Mouse (Mus musculus) bone marrow macrophage, adult 2 months (primary cell): ENCODE results near the gene Npas3. TPM values are rescaled to one million over a fixed set of nuclear protein-coding genes. Genes with fewer than 3 reads are reported as not detected.

Experiments
- H3K27ac ChIP-seq: 2 replicates; pipeline ENCODE4 v1.5.1; 2012; ENCODE audit warnings: low read depth, low read length; ENCODE audit not compliant: insufficient read depth
- H3K4me1 ChIP-seq: 2 replicates; pipeline ENCODE4 v1.6.1; 2012; ENCODE audit warnings: low read length; ENCODE audit not compliant: control insufficient read depth, insufficient read depth
- H3K4me3 ChIP-seq: 2 replicates; pipeline ENCODE4 v1.5.1; 2012; ENCODE audit warnings: mild to moderate bottlenecking, low read length, moderate library complexity; ENCODE audit not compliant: insufficient read depth
- CTCF ChIP-seq: IDR thresholded peaks from 2 replicates; pipeline ENCODE4 v1.5.1; 2012; ENCODE audit warnings: low read depth, mild to moderate bottlenecking, low read length, moderate library complexity
- POLR2A ChIP-seq: IDR thresholded peaks from 2 replicates; pipeline ENCODE4 v1.6.1; 2012; ENCODE audit warnings: mild to moderate bottlenecking, low read depth, low read length, borderline replicate concordance
- polyA plus RNA-seq: library from polyadenylated mRNA; stranded (reverse); fragments of >200 nt; gene quantifications from 2 replicates; pipeline ENCODE4 v1.2.4, GENCODE M21; 2012; ENCODE audit not compliant: missing spikeins, insufficient read depth, insufficient read length

The Npas3 gene
- polyA plus RNA-seq, 1 experiment = not detected

- no peak overlapping the region for H3K4me3 ChIP-seq
- no peaks in the 10 kb centered on the region for H3K4me1 ChIP-seq
- TF ChIP-seq POLR2A = no peak
- no peak for TF ChIP-seq CTCF
- no peak overlapping the region for H3K27ac ChIP-seq
Observed at GRCm38 (mm10) chr12:53875226-53875625, 626.7 kb downstream of the Npas3 start.

DNA sequence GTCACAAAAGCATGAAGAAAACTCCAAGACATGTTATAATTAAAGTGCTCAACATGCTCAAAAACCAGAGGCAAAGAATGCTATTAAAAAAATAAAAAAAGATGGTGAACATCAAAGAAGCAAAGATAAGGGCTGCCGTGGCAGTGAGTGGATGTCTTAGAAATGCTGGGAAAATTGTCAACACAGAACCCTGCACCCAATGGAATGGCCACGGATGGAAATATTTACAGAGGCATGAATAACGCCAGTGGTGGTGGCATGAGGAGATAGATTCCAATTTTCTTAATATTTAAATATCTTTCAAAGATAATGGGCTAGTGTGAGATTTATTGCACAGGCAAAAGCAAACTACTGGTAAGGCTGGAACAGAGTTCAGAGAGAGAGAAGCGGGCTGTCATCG lies 628.2 kb downstream of the Npas3 start:
- no peak overlapping the region for H3K4me3 ChIP-seq
- no peak overlapping the region for H3K27ac ChIP-seq
- H3K4me1 ChIP-seq = no peaks in the 10 kb centered on the region
- TF ChIP-seq POLR2A (no peak), CTCF (no peak)

- no peak overlapping the region for H3K27ac ChIP-seq
Observed at GRCm38 (mm10) chr12:53881684-53882083, 633.2 kb downstream of the Npas3 start.

DNA sequence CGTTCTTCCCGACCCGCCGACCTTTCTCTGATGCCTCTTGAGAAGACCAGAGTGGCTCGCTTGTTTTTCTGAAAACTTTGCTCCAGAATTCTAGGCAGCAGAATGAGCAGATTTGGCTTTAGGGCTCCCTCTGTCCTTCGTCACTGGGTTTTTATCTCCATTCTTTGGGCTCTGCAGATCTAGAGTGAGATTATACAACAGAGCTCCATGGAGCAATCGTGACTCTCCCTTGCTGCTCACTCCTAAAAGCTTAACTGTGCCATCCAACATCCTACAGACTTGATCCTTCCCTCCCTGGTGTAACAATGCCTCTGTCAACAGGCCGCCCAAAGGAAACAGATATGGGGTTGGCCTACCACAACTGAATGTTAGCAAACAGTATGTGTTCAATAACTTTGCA lies 634.4 kb downstream of the Npas3 start:
- H3K4me1 ChIP-seq = no peaks in the 10 kb centered on the region
- no peak overlapping the region for H3K27ac ChIP-seq
- TF ChIP-seq POLR2A (no peak), CTCF (no peak)
- H3K4me3 ChIP-seq = no peak overlapping the region

More at GRCm38 (mm10) chr12:53881684-53882083, 633.2 kb downstream of the Npas3 start:
- Histone ChIP-seq H3K4me1 (no peaks in the 10 kb centered on the region), H3K4me3 (no peak overlapping the region)
- TF ChIP-seq POLR2A (no peak), CTCF (no peak)

GRCm38 (mm10) chr12:53888624-53889023 lies 640.1 kb downstream of the Npas3 start:
- Histone ChIP-seq H3K4me1 (no peaks in the 10 kb centered on the region), H3K27ac (no peak overlapping the region), H3K4me3 (no peak overlapping the region)
- TF ChIP-seq CTCF = no peak
- no peak for TF ChIP-seq POLR2A

DNA sequence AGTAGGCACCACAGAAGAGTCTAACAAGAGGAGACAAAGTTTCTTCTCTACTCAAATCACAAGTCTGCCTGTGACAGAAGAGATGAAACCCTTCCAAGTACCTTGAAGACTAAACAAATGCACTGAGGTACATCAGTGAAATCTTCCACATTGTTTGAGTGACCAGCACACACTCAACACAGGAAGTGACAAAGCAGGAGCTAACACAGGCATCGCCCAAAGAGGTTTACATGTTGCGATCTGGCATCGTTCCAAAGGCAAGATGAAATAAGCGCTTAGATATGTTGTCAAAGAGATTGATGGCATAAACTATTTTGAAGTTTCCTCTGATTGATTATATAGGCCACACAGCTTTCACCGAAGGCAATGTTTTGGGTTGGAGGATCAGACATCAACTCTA lies 647.4 kb downstream of the Npas3 start:
- no peaks in the 10 kb centered on the region for H3K4me1 ChIP-seq
- no peak overlapping the region for H3K4me3 ChIP-seq
- TF ChIP-seq POLR2A (no peak), CTCF (no peak)
- no peak overlapping the region for H3K27ac ChIP-seq

GRCm38 (mm10) chr12:53908761-53909160 lies 660.3 kb downstream of the Npas3 start:
- TF ChIP-seq POLR2A = no peak
- TF ChIP-seq CTCF = no peak

GRCm38 (mm10) chr12:53910192-53910591 lies 661.7 kb downstream of the Npas3 start:
- no peak overlapping the region for H3K27ac ChIP-seq
- TF ChIP-seq POLR2A (no peak), CTCF (no peak)
- H3K4me3 ChIP-seq = no peak overlapping the region
- H3K4me1 ChIP-seq = no peaks in the 10 kb centered on the region

More at GRCm38 (mm10) chr12:53908761-53909160, 660.3 kb downstream of the Npas3 start:
- no peak overlapping the region for H3K4me3 ChIP-seq
- no peak overlapping the region for H3K27ac ChIP-seq
- no peaks in the 10 kb centered on the region for H3K4me1 ChIP-seq

DNA sequence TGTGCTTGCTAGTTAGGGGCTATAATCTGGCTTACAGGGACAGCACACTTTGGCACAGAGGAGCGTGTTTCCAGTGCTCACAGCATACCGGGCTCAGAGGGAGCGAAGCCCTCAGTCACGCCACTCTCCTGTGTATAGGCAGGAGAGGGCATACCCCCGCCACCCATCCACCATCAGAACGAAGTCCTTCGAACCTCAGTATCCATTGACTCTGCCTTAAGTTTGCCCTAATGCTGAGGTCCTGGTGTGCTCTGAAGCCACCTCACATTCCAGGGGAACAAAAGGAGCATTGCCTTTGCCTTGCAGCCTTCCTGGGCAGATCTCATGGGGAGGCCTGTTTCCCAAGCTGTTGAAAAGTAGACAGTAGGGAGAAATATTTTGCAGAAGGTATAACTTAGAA lies 673.7 kb downstream of the Npas3 start:
- H3K27ac ChIP-seq = no peak overlapping the region
- no peaks in the 10 kb centered on the region for H3K4me1 ChIP-seq
- no peak overlapping the region for H3K4me3 ChIP-seq
- TF ChIP-seq POLR2A = no peak
- no peak for TF ChIP-seq CTCF

DNA sequence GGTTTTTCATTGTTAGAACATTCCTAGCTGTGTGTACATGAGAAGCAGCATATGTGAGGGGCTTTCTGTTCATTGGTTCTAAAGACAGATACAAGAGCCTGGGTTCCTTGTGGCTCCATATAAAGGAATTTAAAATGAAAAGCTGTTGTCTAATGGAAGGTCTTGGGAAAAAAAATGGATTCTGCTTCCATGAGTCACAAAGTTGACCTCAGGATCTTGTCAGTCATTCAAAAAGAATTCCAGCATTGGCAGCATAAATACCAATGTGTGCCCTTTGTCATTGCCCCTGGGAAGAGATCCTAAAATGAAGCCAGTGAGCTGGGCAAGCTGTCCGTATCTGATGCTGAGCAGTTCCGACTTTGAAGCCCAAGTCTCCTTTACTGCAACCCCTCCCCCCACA lies 700.3 kb downstream of the Npas3 start:
- Histone ChIP-seq H3K27ac (no peak overlapping the region), H3K4me3 (no peak overlapping the region), H3K4me1 (no peaks in the 10 kb centered on the region)
- TF ChIP-seq POLR2A = no peak
- TF ChIP-seq CTCF = no peak

- H3K27ac ChIP-seq = no peak overlapping the region
- no peaks in the 10 kb centered on the region for H3K4me1 ChIP-seq
- TF ChIP-seq POLR2A = no peak
- no peak for TF ChIP-seq CTCF
Observed at GRCm38 (mm10) chr12:53962004-53962403, 713.5 kb downstream of the Npas3 start.

DNA sequence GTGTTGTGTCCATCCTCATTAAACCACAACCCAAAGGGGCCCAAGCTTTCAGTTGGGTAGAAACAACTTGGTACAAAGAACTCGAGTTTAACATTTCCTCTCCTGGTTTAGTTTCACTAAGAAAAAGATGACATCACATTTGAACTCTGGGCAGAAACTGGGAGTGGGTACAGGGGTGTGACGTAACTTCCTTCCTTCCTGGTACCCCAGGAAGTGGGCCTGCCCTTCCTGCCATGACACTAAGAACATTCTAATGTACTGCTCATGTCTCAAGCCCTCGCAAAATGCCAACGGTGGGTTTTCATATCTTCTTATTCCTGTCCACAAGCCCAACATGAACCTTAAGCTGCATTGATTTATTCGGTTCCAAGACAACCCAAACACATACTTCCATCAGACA lies 715.1 kb downstream of the Npas3 start:
- Histone ChIP-seq H3K27ac (no peak overlapping the region), H3K4me1 (no peaks in the 10 kb centered on the region), H3K4me3 (no peak overlapping the region)
- TF ChIP-seq POLR2A (no peak), CTCF (no peak)

More at GRCm38 (mm10) chr12:53962004-53962403, 713.5 kb downstream of the Npas3 start:
- no peak overlapping the region for H3K4me3 ChIP-seq
